Mouse (Mus musculus): ENCODE results near the gene Tmprss6. TPM values are rescaled to one million over a fixed set of nuclear protein-coding genes. Genes with fewer than 3 reads are reported as not detected.

Gene Tmprss6
- polyA plus RNA-seq, 1 experiment from 2014 or later, result 0.78 TPM

DNA sequence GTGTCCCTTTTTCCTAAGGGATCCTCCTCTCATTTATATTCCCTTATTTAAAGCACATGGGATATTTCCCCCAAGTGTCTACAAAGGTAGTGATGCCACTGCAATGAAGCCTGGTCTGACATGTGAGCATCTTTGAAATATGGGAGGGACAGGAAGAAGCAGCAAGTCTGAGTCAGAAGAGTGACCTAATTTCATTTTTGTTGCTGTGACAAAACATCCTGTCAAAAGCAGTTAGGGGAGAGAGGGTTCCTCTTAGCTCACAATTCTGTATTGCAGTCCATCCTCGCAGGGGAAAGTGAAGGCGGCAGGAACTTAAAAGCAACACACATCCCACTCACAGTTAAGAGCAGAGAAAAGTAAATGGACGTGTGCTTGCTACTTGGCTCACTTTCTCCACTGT lies 77.6 kb downstream of the Tmprss6 start:
- H3K4me2 ChIP-seq (ENCODE audit: low read depth, low read length), result no peak overlapping the region
- H3K4me1 ChIP-seq (ENCODE audit: control insufficient read depth, insufficient read depth, low read length), result no peaks in the 10 kb centered on the region
- WGBS, result 80% methylated on average over 3 of the region's 3 CpGs
- H3K27me3 ChIP-seq (ENCODE audit: control insufficient read depth, insufficient read depth, low read length), result no peaks in the 10 kb centered on the region
- H3K9me3 ChIP-seq (ENCODE audit: control insufficient read depth, low read length), result no peaks in the 10 kb centered on the region
- H3K9ac ChIP-seq (replicated peaks; ENCODE audit: low read depth, low read length), result no peak overlapping the region
- H3K36me3 ChIP-seq (ENCODE audit: control insufficient read depth, insufficient read depth, low read length), result no peaks in the 10 kb centered on the region
- no peak overlapping the region for H3K27ac ChIP-seq (ENCODE audit: low read depth, low read length)
- no peak for ATAC-seq (ENCODE audit: low read depth)
- no peak overlapping the region for H3K4me3 ChIP-seq (ENCODE audit: low read depth, low read length)

Other genes with a start within 250 kb of the Tmprss6 start
- gene Ncf4, start 223.8 kb downstream of the Tmprss6 start, polyA plus RNA-seq (2014; fragmentation: Nextera tagmentation; extraction: Ambion mirVana), result 1.5 TPM in 2 replicates
- gene Csf2rb2, start 162.9 kb downstream of the Tmprss6 start, polyA plus RNA-seq (2014; fragmentation: Nextera tagmentation; extraction: Ambion mirVana), result 0.09 and 0.11 TPM in 2 replicates
- gene Csf2rb, start 142.9 kb downstream of the Tmprss6 start, polyA plus RNA-seq (2014; fragmentation: Nextera tagmentation; extraction: Ambion mirVana), result 0.53 and 0.56 TPM in 2 replicates
- gene Tex33, start 72.7 kb downstream of the Tmprss6 start, polyA plus RNA-seq (2014; fragmentation: Nextera tagmentation; extraction: Ambion mirVana), result not detected in 2 replicates
- gene Tst, start 62.7 kb downstream of the Tmprss6 start, polyA plus RNA-seq (2014; fragmentation: Nextera tagmentation; extraction: Ambion mirVana), result 16.0 and 20.3 TPM in 2 replicates
- gene Mpst, start 62.2 kb downstream of the Tmprss6 start, polyA plus RNA-seq (2014; fragmentation: Nextera tagmentation; extraction: Ambion mirVana), result 3.7 and 4.2 TPM in 2 replicates
- gene Kctd17, start 40.1 kb downstream of the Tmprss6 start, polyA plus RNA-seq (2014; fragmentation: Nextera tagmentation; extraction: Ambion mirVana), result 141 and 157 TPM in 2 replicates
- gene Il2rb, start 26.6 kb upstream of the Tmprss6 start, polyA plus RNA-seq (2014; fragmentation: Nextera tagmentation; extraction: Ambion mirVana), result 0.11 and 0.24 TPM in 2 replicates
- gene C1qtnf6, start 62.8 kb upstream of the Tmprss6 start, polyA plus RNA-seq (2014; fragmentation: Nextera tagmentation; extraction: Ambion mirVana), result 6.0 and 8.5 TPM in 2 replicates
- gene Sstr3, start 76.1 kb upstream of the Tmprss6 start, polyA plus RNA-seq (2014; fragmentation: Nextera tagmentation; extraction: Ambion mirVana), result 0.14 and 0.67 TPM in 2 replicates
- gene Rac2, start 104.1 kb upstream of the Tmprss6 start, polyA plus RNA-seq (2014; fragmentation: Nextera tagmentation; extraction: Ambion mirVana), result 6.9 and 9.0 TPM in 2 replicates
- 2.0 and 3.7 TPM in 2 replicates for gene Cyth4, start 128.4 kb upstream of the Tmprss6 start, polyA plus RNA-seq (2014; fragmentation: Nextera tagmentation; extraction: Ambion mirVana)